Mouse (Mus musculus) kidney, adult 2 months (tissue): ENCODE data around the gene Khnyn. TPM values are rescaled to one million over a fixed set of nuclear protein-coding genes. Genes with fewer than 3 reads are reported as not detected.

Experiments
- DNase-seq: peaks from one replicate; pipeline ENCODE4 v3.0.0; 2021
- H3K27ac ChIP-seq: fragments of 200-500 bp; 2 replicates; pipeline ENCODE4 v1.5.1; 2012; ENCODE audit warnings: low read depth, low read length, control low read depth, inconsistent platforms; ENCODE audit not compliant: insufficient read depth
- H3K27me3 ChIP-seq: fragments of 200-500 bp; replicated peaks from 2 replicates; pipeline ENCODE4 v1.6.1; 2012; ENCODE audit warnings: mild to moderate bottlenecking, moderate library complexity, low read length, inconsistent platforms; ENCODE audit not compliant: control insufficient read depth, insufficient read depth
- H3K36me3 ChIP-seq: fragments of 200-500 bp; 2 replicates; pipeline ENCODE4 v1.6.1; 2012; ENCODE audit warnings: mild to moderate bottlenecking, moderate library complexity, low read length, inconsistent platforms; ENCODE audit not compliant: control insufficient read depth, insufficient read depth
- H3K4me1 ChIP-seq: fragments of 200-500 bp; 2 replicates; pipeline ENCODE4 v1.6.1; 2011; ENCODE audit warnings: low read length; ENCODE audit not compliant: control insufficient read depth, insufficient read depth
- H3K4me3 ChIP-seq: fragments of 200-500 bp; 2 replicates; pipeline ENCODE4 v1.5.1; 2011; ENCODE audit warnings: mild to moderate bottlenecking, low read depth, low read length, control low read depth; ENCODE audit not compliant: insufficient read depth
- CTCF ChIP-seq: fragments of 200-500 bp; conservative IDR thresholded peaks from 2 replicates; pipeline ENCODE4 v1.5.1; 2011; ENCODE audit warnings: low read depth, mild to moderate bottlenecking, control low read depth, low read length, moderate library complexity, mixed read lengths; ENCODE audit not compliant: insufficient read depth, insufficient read length
- POLR2A ChIP-seq: fragments of 200-500 bp; IDR thresholded peaks from one replicate; pipeline ENCODE4 v1.6.1; 2011; ENCODE audit warnings: low read depth, low read length, control low read depth
- WGBS: fragments of 180-500 bp; shearing (Covaris S2); methylation state at CpG from one replicate; pipeline ENCODE4 v1.1.7; 2018; 5-methylcytosine and 5-hydroxymethylcytosine counted together
- polyA plus RNA-seq: library from polyadenylated mRNA; depleted of rRNA; stranded (reverse); fragments of >200 nt; gene quantifications from 2 replicates; pipeline ENCODE4 v1.2.3, GENCODE M21; 2012

Gene Khnyn
- polyA plus RNA-seq, 1 experiment, result 11.1 TPM

DNA sequence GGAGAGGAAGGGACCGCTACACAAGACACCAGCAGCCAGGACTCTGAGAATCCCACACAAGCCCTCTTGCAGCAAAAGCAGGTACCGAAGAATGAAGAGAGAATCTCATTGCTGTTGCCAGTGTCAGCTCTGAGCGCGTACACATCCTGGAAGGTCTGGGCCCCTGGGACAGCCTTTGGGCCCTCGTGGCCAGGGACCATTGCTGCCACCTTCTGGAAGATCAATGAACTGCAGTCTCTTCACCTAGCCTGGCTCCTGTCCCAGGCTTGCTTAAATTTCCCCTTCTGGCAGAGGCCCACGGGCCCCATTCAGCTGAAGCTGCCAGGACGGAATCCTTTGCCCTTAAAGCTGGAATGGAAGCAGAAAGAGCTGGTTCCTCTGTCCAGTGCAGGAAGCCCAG is 21.0 kb upstream of the Khnyn start:
- Histone ChIP-seq H3K4me1 (no peaks in the 10 kb centered on the region), H3K4me3 (no peak overlapping the region), H3K27ac (no peak overlapping the region), H3K36me3 (no peaks in the 10 kb centered on the region), H3K27me3 (no peaks in the 10 kb centered on the region)
- TF ChIP-seq POLR2A, result no peak
- peak; percentile 95 for TF ChIP-seq CTCF
- WGBS, result 20% methylated on average over 7 of the region's 7 CpGs
- DNase-seq, result peak; percentile 81

DNA sequence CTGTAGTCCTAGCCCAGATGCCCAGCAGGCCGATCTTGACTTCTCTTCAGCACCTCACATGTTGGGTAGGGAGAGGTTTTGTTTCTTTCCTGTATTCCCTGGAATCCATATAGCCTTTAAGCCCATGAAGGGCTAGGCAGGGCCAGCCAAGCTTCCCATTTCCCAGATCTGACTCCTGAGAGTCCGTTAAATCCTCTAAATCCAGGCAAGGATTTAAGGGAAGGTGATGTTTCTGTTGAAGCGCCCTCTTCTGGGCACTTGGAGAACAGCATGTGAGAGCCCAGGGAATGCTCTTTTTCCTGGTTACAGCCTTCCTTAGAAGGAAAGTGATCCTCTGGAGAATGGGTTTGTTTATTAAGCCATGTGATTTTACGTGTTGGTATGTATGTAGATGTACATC is 17.8 kb upstream of the Khnyn start:
- no peaks in the 10 kb centered on the region for H3K4me1 ChIP-seq
- WGBS, result 36% methylated on average over 4 of the region's 4 CpGs
- TF ChIP-seq POLR2A (no peak), CTCF (peak; percentile 67)
- H3K4me3 ChIP-seq, result no peak overlapping the region
- H3K36me3 ChIP-seq, result no peaks in the 10 kb centered on the region
- H3K27me3 ChIP-seq, result no peaks in the 10 kb centered on the region
- H3K27ac ChIP-seq, result no peak overlapping the region
- peak; percentile 65 for DNase-seq

DNA sequence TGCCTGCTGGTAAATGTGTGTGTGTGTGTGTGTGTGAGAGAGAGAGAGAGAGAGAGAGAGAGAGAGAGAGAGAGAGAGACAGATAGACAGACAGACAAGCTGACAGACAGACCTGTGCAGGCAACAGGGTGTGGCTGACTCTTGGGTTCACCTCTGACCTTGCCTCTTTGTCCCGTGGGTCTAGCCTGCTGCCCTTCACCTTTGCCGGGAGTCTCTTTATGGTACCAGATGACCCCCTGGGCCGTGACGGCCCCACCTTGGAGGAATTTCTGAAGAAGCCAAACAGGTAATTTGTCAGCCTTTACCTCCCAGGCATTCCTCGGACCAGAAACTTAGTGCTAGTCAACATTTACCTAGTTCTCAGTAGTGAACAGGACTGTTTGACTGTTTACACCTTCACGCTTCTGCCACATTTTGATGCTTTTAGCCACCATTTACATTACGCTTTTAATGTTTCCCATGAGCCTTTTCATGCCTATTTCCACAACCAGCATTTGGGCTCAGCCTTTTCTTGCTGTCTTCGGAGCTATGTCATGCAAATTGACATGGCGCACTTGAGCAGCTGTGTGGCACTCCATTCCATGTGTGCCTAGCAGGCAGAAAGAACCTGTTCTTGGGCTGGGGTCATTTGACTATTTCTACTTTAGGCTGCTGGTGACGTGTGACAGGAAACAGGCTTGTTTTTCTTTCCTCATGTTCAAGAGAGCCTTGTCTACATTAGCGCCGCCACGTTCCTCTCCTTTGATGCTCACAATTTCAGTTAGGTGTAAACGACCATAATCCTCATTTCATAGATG is 16.3 kb upstream of the Khnyn start:
- no peaks in the 10 kb centered on the region for H3K27me3 ChIP-seq
- H3K36me3 ChIP-seq, result no peaks in the 10 kb centered on the region
- no peaks in the 10 kb centered on the region for H3K4me1 ChIP-seq
- H3K4me3 ChIP-seq, result no peak overlapping the region
- WGBS, result 85% methylated on average over 14 of the region's 14 CpGs
- H3K27ac ChIP-seq, result no peak overlapping the region
- TF ChIP-seq POLR2A (no peak), CTCF (no peak)
- DNase-seq, result no peak

DNA sequence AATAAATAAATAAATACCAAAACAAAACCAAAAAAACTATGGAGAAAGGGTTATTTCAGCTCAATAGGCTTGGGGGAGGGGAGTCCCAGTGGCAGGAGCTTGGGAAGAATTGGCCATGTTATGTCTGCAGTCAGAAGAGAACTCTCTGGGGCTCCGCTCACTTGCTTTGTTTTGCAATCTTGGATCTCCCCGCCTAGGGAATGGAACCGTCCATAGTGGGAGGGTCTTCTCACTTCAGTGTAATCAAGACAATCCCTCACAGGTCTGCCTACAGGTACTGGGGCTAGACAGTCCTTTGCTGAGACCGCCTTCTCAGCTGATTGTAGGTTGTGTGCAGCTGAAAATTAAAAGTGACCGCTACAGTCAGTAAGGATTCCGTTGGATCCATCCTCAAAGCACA is 15.2 kb upstream of the Khnyn start:
- TF ChIP-seq CTCF (no peak), POLR2A (no peak)
- H3K4me3 ChIP-seq, result no peak overlapping the region
- over 99% methylated on average over 6 of the region's 6 CpGs for WGBS
- H3K36me3 ChIP-seq, result no peaks in the 10 kb centered on the region
- no peak for DNase-seq
- H3K27ac ChIP-seq, result no peak overlapping the region
- no peaks in the 10 kb centered on the region for H3K27me3 ChIP-seq
- peaks cover 3% of the 10 kb centered on the region; the same call in 1 of the 2 replicates for H3K4me1 ChIP-seq

DNA sequence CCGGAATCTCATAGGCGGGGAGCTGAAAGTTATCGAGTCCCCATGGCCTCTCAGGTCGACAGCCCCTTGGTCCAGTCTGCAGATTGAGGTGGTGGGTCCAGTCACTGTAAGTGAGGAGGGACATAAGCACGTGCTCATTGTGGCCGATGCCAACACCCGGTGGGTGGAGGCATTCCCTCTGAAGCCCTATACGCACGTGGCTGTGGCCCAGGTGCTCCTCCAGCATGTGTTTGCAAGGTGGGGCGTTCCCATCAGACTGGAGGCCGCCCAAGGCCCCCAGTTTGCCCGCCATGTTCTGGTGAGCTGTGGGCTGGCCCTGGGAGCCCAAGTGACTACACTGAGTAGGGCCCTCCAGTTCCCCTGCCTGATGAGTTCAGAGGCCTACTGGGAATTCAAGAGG is 12.7 kb upstream of the Khnyn start:
- TF ChIP-seq POLR2A (no peak), CTCF (no peak)
- no peaks in the 10 kb centered on the region for H3K36me3 ChIP-seq
- no peak overlapping the region for H3K27ac ChIP-seq
- H3K4me1 ChIP-seq, result peaks cover 3% of the 10 kb centered on the region; the same call in 1 of the 2 replicates
- 89% methylated on average over 12 of the region's 12 CpGs for WGBS
- no peak for DNase-seq
- no peaks in the 10 kb centered on the region for H3K27me3 ChIP-seq
- no peak overlapping the region for H3K4me3 ChIP-seq

DNA sequence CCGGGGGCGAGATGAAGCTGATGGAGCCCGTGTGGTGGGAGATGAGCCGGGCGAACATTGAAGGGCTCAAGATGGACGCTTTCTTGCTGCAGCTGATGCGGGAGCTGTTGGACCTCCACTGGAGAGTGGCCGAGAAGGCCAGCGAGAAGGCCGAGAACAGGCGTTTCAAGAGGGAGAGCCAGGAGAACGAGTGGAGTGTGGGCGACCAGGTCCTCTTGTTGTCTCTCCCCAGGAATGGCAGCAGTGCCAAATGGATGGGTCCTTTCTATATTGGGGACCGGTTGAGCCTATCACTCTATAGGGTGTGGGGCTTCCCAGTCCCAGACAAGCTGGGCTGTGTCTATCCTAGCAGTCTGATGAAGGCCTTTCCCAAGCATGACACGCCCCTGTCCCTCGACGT is 12.2 kb upstream of the Khnyn start:
- H3K27ac ChIP-seq, result no peak overlapping the region
- no peaks in the 10 kb centered on the region for H3K27me3 ChIP-seq
- no peak for TF ChIP-seq CTCF
- no peak for TF ChIP-seq POLR2A
- DNase-seq, result no peak
- 91% methylated on average over 17 of the region's 17 CpGs for WGBS
- no peak overlapping the region for H3K4me3 ChIP-seq
- no peaks in the 10 kb centered on the region for H3K36me3 ChIP-seq
- peaks cover 3% of the 10 kb centered on the region; the same call in 1 of the 2 replicates for H3K4me1 ChIP-seq

DNA sequence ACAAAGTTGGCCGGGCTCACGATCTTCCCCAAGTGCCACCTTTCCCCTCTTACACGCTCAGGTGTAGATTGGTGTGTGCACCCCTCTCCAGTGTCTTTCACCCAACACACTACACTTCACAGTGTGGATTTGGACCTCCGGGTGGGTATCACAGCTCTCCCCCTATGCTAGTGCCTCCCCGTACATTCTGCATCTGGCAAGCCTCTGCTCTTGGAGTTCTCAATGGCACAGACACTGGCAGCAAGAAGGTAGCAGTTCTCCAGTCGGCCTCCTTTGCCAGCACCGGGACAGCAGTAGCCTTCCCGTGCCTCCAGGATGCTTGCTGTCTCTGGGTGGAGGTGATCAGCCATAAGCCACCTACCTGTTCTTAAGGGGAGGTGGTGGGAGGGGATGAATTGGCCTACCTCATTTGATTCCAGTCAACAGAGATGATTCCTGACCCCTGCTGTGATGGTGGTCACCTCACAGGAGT is 11.5 kb upstream of the Khnyn start:
- WGBS, result 81% methylated on average over 8 of the region's 8 CpGs

More for the DNA sequence above, 11.5 kb upstream of the Khnyn start:
- no peak for DNase-seq
- TF ChIP-seq POLR2A (no peak), CTCF (no peak)
- no peaks in the 10 kb centered on the region for H3K36me3 ChIP-seq
- H3K4me1 ChIP-seq, result peaks cover 3% of the 10 kb centered on the region; the same call in 1 of the 2 replicates
- H3K4me3 ChIP-seq, result no peak overlapping the region
- H3K27me3 ChIP-seq, result no peaks in the 10 kb centered on the region
- no peak overlapping the region for H3K27ac ChIP-seq
